Mouse (Mus musculus) embryonic facial prominence, embryonic 10.5 days (tissue): ENCODE measurements around the gene Rer1. TPM values are rescaled to one million over a fixed set of nuclear protein-coding genes. Genes with fewer than 3 reads are reported as not detected.
A peak's percentile ranks its signal among the peaks of the same experiment; 100 is the strongest.

ENCODE experiments used
- DNase-seq: peaks from one replicate; pipeline ENCODE4 v3.0.0-alpha.2; 2017; ENCODE audit warnings: low spot score
- H3K27ac ChIP-seq: fragments of 300-500 bp; sonication (generic); replicated peaks from 2 replicates; pipeline ENCODE4 v1.5.1; 2016; ENCODE audit warnings: mild to moderate bottlenecking
- H3K27me3 ChIP-seq: fragments of 300-500 bp; sonication (generic); replicated peaks from 2 replicates; pipeline ENCODE4 v1.6.1; 2016; ENCODE audit warnings: low read depth, mild to moderate bottlenecking; ENCODE audit not compliant: poor library complexity, severe bottlenecking
- H3K36me3 ChIP-seq: fragments of 300-500 bp; sonication (generic); replicated peaks from 2 replicates; pipeline ENCODE4 v1.6.1; 2016; ENCODE audit warnings: mild to moderate bottlenecking, moderate library complexity
- H3K4me1 ChIP-seq: fragments of 300-500 bp; sonication (generic); 2 replicates; pipeline ENCODE4 v1.6.1; 2016
- H3K4me3 ChIP-seq: fragments of 300-500 bp; sonication (generic); 2 replicates; pipeline ENCODE4 v1.5.1; 2016; ENCODE audit warnings: mild to moderate bottlenecking, moderate library complexity
- H3K9me3 ChIP-seq: fragments of 300-500 bp; sonication (generic); 2 replicates; pipeline ENCODE4 v1.6.1; 2016; ENCODE audit warnings: mild to moderate bottlenecking
- WGBS: fragments of 180-500 bp; shearing (Covaris S2); methylation state at CpG from one replicate; pipeline ENCODE4 v1.1.7; 2016; 5-methylcytosine and 5-hydroxymethylcytosine counted together
- polyA plus RNA-seq: library from polyadenylated mRNA; unstranded; fragments of >200 nt; fragmentation: Nextera tagmentation; extraction: Ambion mirVana; gene quantifications from 2 replicates; pipeline ENCODE4 v1.2.1, GENCODE M21; 2016

Gene Rer1
- 128 and 134 TPM in 2 replicates for polyA plus RNA-seq

- Histone ChIP-seq H3K4me3 (peak within 1 kb of the TSS; percentile 97), H3K9me3 (no peaks in the 10 kb centered on the region), H3K27ac (peak within 1 kb of the TSS; percentile 95), H3K36me3 (peaks cover 52% of the 10 kb centered on the region), H3K4me1 (peaks cover 41% of the 10 kb centered on the region), H3K27me3 (no peaks in the 10 kb centered on the region)
- peak; percentile 100 for DNase-seq
- under 1% methylated on average over 85 of the region's 85 CpGs for WGBS
Measured at GRCm38 (mm10) chr4:155086108-155087024, at the start of gene Rer1, which contains the start of gene Morn1. Rer1 (minus strand) TSS chr4:155086382. Morn1 (plus strand) TSS chr4:155086577.

GRCm38 (mm10) chr4:155134686-155135172 lies 48.5 kb upstream of the Rer1 start:
- Histone ChIP-seq H3K4me1 (peaks cover 95% of the 10 kb centered on the region), H3K9me3 (no peaks in the 10 kb centered on the region), H3K4me3 (0 out of 2 replicates have a peak overlapping the region, but pooled peaks have one; percentile 2), H3K27ac (peak overlapping the region; percentile 84), H3K27me3 (no peaks in the 10 kb centered on the region; the same call in 1 of the 2 replicates), H3K36me3 (no peaks in the 10 kb centered on the region)
- DNase-seq: no peak
- WGBS: 88% methylated on average over 7 of the region's 7 CpGs

GRCm38 (mm10) chr4:155133658-155134417 lies 47.7 kb upstream of the Rer1 start:
- Histone ChIP-seq H3K4me1 (peaks cover 90% of the 10 kb centered on the region), H3K36me3 (no peaks in the 10 kb centered on the region), H3K4me3 (peak overlapping the region; percentile 27; the same call in 1 of the 2 replicates), H3K27me3 (no peaks in the 10 kb centered on the region; the same call in 1 of the 2 replicates), H3K27ac (peak overlapping the region; percentile 84), H3K9me3 (no peaks in the 10 kb centered on the region)
- DNase-seq: peak; percentile 69
- 26% methylated on average over 20 of the region's 20 CpGs for WGBS

- no peaks in the 10 kb centered on the region for H3K9me3 ChIP-seq
- peaks cover 83% of the 10 kb centered on the region for H3K4me1 ChIP-seq
- no peak overlapping the region for H3K4me3 ChIP-seq
- WGBS: 40% methylated on average over 3 of the region's 3 CpGs
- peak overlapping the region; percentile 84 for H3K27ac ChIP-seq
- no peaks in the 10 kb centered on the region; the same call in 1 of the 2 replicates for H3K27me3 ChIP-seq
- no peaks in the 10 kb centered on the region for H3K36me3 ChIP-seq
- no peak for DNase-seq
Measured at GRCm38 (mm10) chr4:155133188-155133587, 47.0 kb upstream of the Rer1 start.

- 78% methylated on average over 7 of the region's 7 CpGs for WGBS
- Histone ChIP-seq H3K4me3 (no peak overlapping the region), H3K27me3 (no peaks in the 10 kb centered on the region; the same call in 1 of the 2 replicates), H3K27ac (no peak overlapping the region), H3K9me3 (no peaks in the 10 kb centered on the region), H3K36me3 (no peaks in the 10 kb centered on the region), H3K4me1 (peaks cover 80% of the 10 kb centered on the region)
- no peak for DNase-seq
Measured at GRCm38 (mm10) chr4:155130616-155131015, 44.4 kb upstream of the Rer1 start.

- no peaks in the 10 kb centered on the region for H3K9me3 ChIP-seq
- H3K27me3 ChIP-seq: no peaks in the 10 kb centered on the region
- WGBS: 90% methylated on average over 14 of the region's 14 CpGs
- H3K4me1 ChIP-seq: peaks cover 80% of the 10 kb centered on the region
- DNase-seq: no peak
- H3K4me3 ChIP-seq: no peak overlapping the region
- H3K36me3 ChIP-seq: no peaks in the 10 kb centered on the region
- peak overlapping the region; percentile 49 for H3K27ac ChIP-seq
Measured at GRCm38 (mm10) chr4:155129996-155130395, 43.8 kb upstream of the Rer1 start.

- Histone ChIP-seq H3K27ac (peak overlapping the region; percentile 49), H3K27me3 (no peaks in the 10 kb centered on the region), H3K36me3 (no peaks in the 10 kb centered on the region), H3K9me3 (no peaks in the 10 kb centered on the region), H3K4me3 (no peak overlapping the region), H3K4me1 (peaks cover 80% of the 10 kb centered on the region)
- DNase-seq: no peak
- 94% methylated on average over 10 of the region's 10 CpGs for WGBS
Measured at GRCm38 (mm10) chr4:155129132-155129917, 43.1 kb upstream of the Rer1 start.

- no peak for DNase-seq
- H3K4me1 ChIP-seq: peaks cover 77% of the 10 kb centered on the region
- no peaks in the 10 kb centered on the region for H3K27me3 ChIP-seq
- no peaks in the 10 kb centered on the region for H3K9me3 ChIP-seq
- H3K4me3 ChIP-seq: no peak overlapping the region
- H3K27ac ChIP-seq: peak overlapping the region; percentile 57; the same call in 1 of the 2 replicates
- WGBS: 93% methylated on average over 15 of the region's 15 CpGs
- no peaks in the 10 kb centered on the region for H3K36me3 ChIP-seq
Measured at GRCm38 (mm10) chr4:155128411-155128810, 42.2 kb upstream of the Rer1 start.

GRCm38 (mm10) chr4:155126602-155127372 lies 40.6 kb upstream of the Rer1 start:
- H3K4me3 ChIP-seq: no peak overlapping the region
- no peak for DNase-seq
- peaks cover 75% of the 10 kb centered on the region for H3K4me1 ChIP-seq
- H3K36me3 ChIP-seq: no peaks in the 10 kb centered on the region
- H3K27ac ChIP-seq: peak overlapping the region; percentile 26; the same call in 1 of the 2 replicates
- WGBS: 74% methylated on average over 7 of the region's 7 CpGs
- H3K9me3 ChIP-seq: no peaks in the 10 kb centered on the region
- H3K27me3 ChIP-seq: no peaks in the 10 kb centered on the region

GRCm38 (mm10) chr4:155126194-155126593 lies 40.0 kb upstream of the Rer1 start:
- no peak overlapping the region for H3K27ac ChIP-seq
- H3K9me3 ChIP-seq: no peaks in the 10 kb centered on the region
- no peaks in the 10 kb centered on the region for H3K27me3 ChIP-seq
- no peaks in the 10 kb centered on the region for H3K36me3 ChIP-seq
- no peak overlapping the region for H3K4me3 ChIP-seq
- no peak for DNase-seq
- peaks cover 73% of the 10 kb centered on the region for H3K4me1 ChIP-seq
- 84% methylated on average over 5 of the region's 5 CpGs for WGBS

- H3K36me3 ChIP-seq: no peaks in the 10 kb centered on the region
- WGBS: 53% methylated on average over 7 of the region's 7 CpGs
- DNase-seq: no peak
- H3K27me3 ChIP-seq: no peaks in the 10 kb centered on the region
- H3K9me3 ChIP-seq: no peaks in the 10 kb centered on the region
- H3K4me3 ChIP-seq: no peak overlapping the region
- H3K27ac ChIP-seq: no peak overlapping the region
- H3K4me1 ChIP-seq: peaks cover 73% of the 10 kb centered on the region
Measured at GRCm38 (mm10) chr4:155125310-155125709, 39.1 kb upstream of the Rer1 start.
